Mouse (Mus musculus) midbrain, embryonic 10.5 days (tissue): ENCODE data around the gene Ercc1. TPM values are rescaled to one million over a fixed set of nuclear protein-coding genes. Genes with fewer than 3 reads are reported as not detected.

Experiments
- DNase-seq: peaks from one replicate; pipeline ENCODE4 v3.0.0-alpha.2; 2017; ENCODE audit warnings: low spot score
- H3K27ac ChIP-seq: fragments of 300-500 bp; sonication (generic); replicated peaks from 2 replicates; pipeline ENCODE4 v1.5.1; 2016; ENCODE audit warnings: mild to moderate bottlenecking
- H3K27me3 ChIP-seq: fragments of 300-500 bp; sonication (generic); 2 replicates; pipeline ENCODE4 v1.6.1; 2016; ENCODE audit warnings: low read depth, mild to moderate bottlenecking; ENCODE audit not compliant: poor library complexity, severe bottlenecking
- H3K36me3 ChIP-seq: fragments of 300-500 bp; sonication (generic); 2 replicates; pipeline ENCODE4 v1.6.1; 2016; ENCODE audit warnings: mild to moderate bottlenecking, moderate library complexity
- H3K4me1 ChIP-seq: fragments of 300-500 bp; sonication (generic); 2 replicates; pipeline ENCODE4 v1.6.1; 2016
- H3K4me3 ChIP-seq: fragments of 300-500 bp; sonication (generic); 2 replicates; pipeline ENCODE4 v1.5.1; 2016; ENCODE audit warnings: mild to moderate bottlenecking, moderate library complexity
- H3K9me3 ChIP-seq: fragments of 300-500 bp; sonication (generic); replicated peaks from 2 replicates; pipeline ENCODE4 v1.6.1; 2016; ENCODE audit warnings: mild to moderate bottlenecking
- WGBS: fragments of 180-500 bp; shearing (Covaris S2); methylation state at CpG from one replicate; pipeline ENCODE4 v1.1.7; 2016; 5-methylcytosine and 5-hydroxymethylcytosine counted together
- polyA plus RNA-seq: library from polyadenylated mRNA; unstranded; fragments of >200 nt; fragmentation: Nextera tagmentation; extraction: Ambion mirVana; gene quantifications from 2 replicates; pipeline ENCODE4 v1.2.1, GENCODE M21; 2016

Ercc1 gene
- polyA plus RNA-seq, 1 experiment from 2014 or later, result 118 TPM

- 64% methylated on average over 2 of the region's 2 CpGs for WGBS
- Histone ChIP-seq H3K4me1 (peaks cover 31% of the 10 kb centered on the region), H3K9me3 (no peaks in the 10 kb centered on the region), H3K36me3 (no peaks in the 10 kb centered on the region), H3K4me3 (no peak overlapping the region; the same call in 1 of the 2 replicates), H3K27me3 (peaks cover 30% of the 10 kb centered on the region; the same call in 1 of the 2 replicates), H3K27ac (no peak overlapping the region)
- no peak for DNase-seq
Measured at GRCm38 (mm10) chr7:19331910-19332309, 12.7 kb upstream of the Ercc1 start.

- Histone ChIP-seq H3K4me3 (peak overlapping the region; percentile 63), H3K9me3 (no peaks in the 10 kb centered on the region), H3K4me1 (peaks cover 22% of the 10 kb centered on the region), H3K27ac (peak overlapping the region; percentile 85), H3K27me3 (peaks cover 39% of the 10 kb centered on the region), H3K36me3 (no peaks in the 10 kb centered on the region)
- peak; percentile 63 for DNase-seq
- under 1% methylated on average over 52 of the region's 52 CpGs for WGBS
Measured at GRCm38 (mm10) chr7:19332709-19333352, 11.7 kb upstream of the Ercc1 start.

GRCm38 (mm10) chr7:19335583-19335982 lies 9.0 kb upstream of the Ercc1 start:
- 41% methylated on average over 3 of the region's 3 CpGs for WGBS
- Histone ChIP-seq H3K27me3 (peaks cover 41% of the 10 kb centered on the region; the same call in 1 of the 2 replicates), H3K4me3 (no peak overlapping the region), H3K36me3 (no peaks in the 10 kb centered on the region), H3K9me3 (no peaks in the 10 kb centered on the region), H3K27ac (no peak overlapping the region), H3K4me1 (peaks cover 20% of the 10 kb centered on the region)
- DNase-seq, result no peak

- Histone ChIP-seq H3K4me3 (no peak overlapping the region), H3K9me3 (no peaks in the 10 kb centered on the region), H3K36me3 (no peaks in the 10 kb centered on the region), H3K27ac (no peak overlapping the region), H3K27me3 (peaks cover 47% of the 10 kb centered on the region), H3K4me1 (peaks cover 31% of the 10 kb centered on the region)
- DNase-seq, result no peak
- 73% methylated on average over 10 of the region's 10 CpGs for WGBS
Measured at GRCm38 (mm10) chr7:19337122-19337521, 7.5 kb upstream of the Ercc1 start.

GRCm38 (mm10) chr7:19338060-19338459 lies 6.5 kb upstream of the Ercc1 start:
- no peaks in the 10 kb centered on the region for H3K36me3 ChIP-seq
- WGBS, result 69% methylated on average over 2 of the region's 2 CpGs
- H3K9me3 ChIP-seq, result no peaks in the 10 kb centered on the region
- peaks cover 46% of the 10 kb centered on the region for H3K27me3 ChIP-seq
- no peak for DNase-seq
- H3K4me1 ChIP-seq, result peaks cover 33% of the 10 kb centered on the region
- no peak overlapping the region for H3K4me3 ChIP-seq
- H3K27ac ChIP-seq, result no peak overlapping the region

GRCm38 (mm10) chr7:19338596-19338995 lies 6.0 kb upstream of the Ercc1 start:
- peaks cover 46% of the 10 kb centered on the region for H3K27me3 ChIP-seq
- H3K36me3 ChIP-seq, result no peaks in the 10 kb centered on the region
- WGBS, result 76% methylated on average over 7 of the region's 7 CpGs
- DNase-seq, result no peak
- H3K27ac ChIP-seq, result no peak overlapping the region
- H3K4me1 ChIP-seq, result peaks cover 31% of the 10 kb centered on the region
- H3K9me3 ChIP-seq, result no peaks in the 10 kb centered on the region
- no peak overlapping the region for H3K4me3 ChIP-seq

- no peaks in the 10 kb centered on the region for H3K9me3 ChIP-seq
- peaks cover 42% of the 10 kb centered on the region for H3K4me1 ChIP-seq
- no peak for DNase-seq
- H3K4me3 ChIP-seq, result peak overlapping the region; percentile 62
- 28% methylated on average over 10 of the region's 10 CpGs for WGBS
- H3K27ac ChIP-seq, result no peak overlapping the region
- H3K27me3 ChIP-seq, result peaks cover 39% of the 10 kb centered on the region
- H3K36me3 ChIP-seq, result no peaks in the 10 kb centered on the region
Measured at GRCm38 (mm10) chr7:19341250-19341649, 3.3 kb upstream of the Ercc1 start.

- Histone ChIP-seq H3K27me3 (peaks cover 38% of the 10 kb centered on the region), H3K4me1 (peaks cover 43% of the 10 kb centered on the region), H3K36me3 (no peaks in the 10 kb centered on the region), H3K27ac (peak overlapping the region; percentile 72), H3K4me3 (peak overlapping the region; percentile 62), H3K9me3 (no peaks in the 10 kb centered on the region)
- peak; percentile 56 for DNase-seq
- under 1% methylated on average over 41 of the region's 41 CpGs for WGBS
Measured at GRCm38 (mm10) chr7:19341761-19342409, 2.7 kb upstream of the Ercc1 start.

- Histone ChIP-seq H3K27ac (peak overlapping the region; percentile 72), H3K4me3 (peak overlapping the region; percentile 62), H3K27me3 (peaks cover 31% of the 10 kb centered on the region), H3K36me3 (peaks cover under 1% of the 10 kb centered on the region; the same call in 1 of the 2 replicates), H3K4me1 (peaks cover 43% of the 10 kb centered on the region), H3K9me3 (no peaks in the 10 kb centered on the region)
- under 1% methylated on average over 27 of the region's 27 CpGs for WGBS
- DNase-seq, result peak; percentile 89
Measured at GRCm38 (mm10) chr7:19342481-19343027, 2.0 kb upstream of the Ercc1 start.

GRCm38 (mm10) chr7:19343210-19343808 lies 1.3 kb upstream of the Ercc1 start:
- Histone ChIP-seq H3K36me3 (peaks cover 8% of the 10 kb centered on the region), H3K27ac (no peak overlapping the region), H3K9me3 (no peaks in the 10 kb centered on the region), H3K4me3 (peak overlapping the region; percentile 30; the same call in 1 of the 2 replicates), H3K27me3 (peaks cover 24% of the 10 kb centered on the region), H3K4me1 (peaks cover 43% of the 10 kb centered on the region)
- 3% methylated on average over 11 of the region's 11 CpGs for WGBS
- peak; percentile 73 for DNase-seq

GRCm38 (mm10) chr7:19344938-19345471 lies 427 bp downstream of the Ercc1 start:
- Histone ChIP-seq H3K9me3 (no peaks in the 10 kb centered on the region), H3K4me1 (peaks cover 43% of the 10 kb centered on the region), H3K27ac (peak overlapping the region; percentile 91), H3K36me3 (peaks cover 25% of the 10 kb centered on the region), H3K4me3 (peak overlapping the region; percentile 70), H3K27me3 (peaks cover 19% of the 10 kb centered on the region)
- peak; percentile 94 for DNase-seq
- WGBS, result under 1% methylated on average over 31 of the region's 31 CpGs

GRCm38 (mm10) chr7:19349188-19349915 lies 4.8 kb downstream of the Ercc1 start:
- peaks cover 65% of the 10 kb centered on the region for H3K36me3 ChIP-seq
- no peak overlapping the region for H3K27ac ChIP-seq
- 91% methylated on average over 13 of the region's 13 CpGs for WGBS
- H3K27me3 ChIP-seq, result no peaks in the 10 kb centered on the region
- H3K4me3 ChIP-seq, result 0 out of 2 replicates have a peak overlapping the region, but pooled peaks have one; percentile 3
- no peaks in the 10 kb centered on the region for H3K9me3 ChIP-seq
- H3K4me1 ChIP-seq, result peaks cover 16% of the 10 kb centered on the region
- no peak for DNase-seq
